Mouse (Mus musculus) heart, embryonic 11.5 days (tissue): ENCODE measurements at regions not wholly inside any gene's neighbourhood (a gene's known extent, or its start where the extent isn't known, plus 50 kb on each side); places are given as distances from the start of the nearest gene placed in this dataset.

Experiments used
- ATAC-seq: fragments of 200-750 bp; cut with Nextera tagmentation; replicated peaks from 2 replicates; pipeline ENCODE4 v1.8.0; 2017; ENCODE audit warnings: moderate library complexity; ENCODE audit not compliant: insufficient number of reproducible peaks, low FRiP score, low TSS enrichment
- H3K27ac ChIP-seq: fragments of 300-500 bp; sonication (generic); 2 replicates; pipeline ENCODE4 v1.5.1; 2014; ENCODE audit warnings: mild to moderate bottlenecking, low read depth, low read length
- H3K27me3 ChIP-seq: fragments of 300-500 bp; sonication (generic); 2 replicates; pipeline ENCODE4 v1.6.1; 2014; ENCODE audit warnings: mild to moderate bottlenecking, low read length, mixed read lengths; ENCODE audit not compliant: control insufficient read depth, insufficient read depth
- H3K36me3 ChIP-seq: fragments of 300-500 bp; sonication (generic); 2 replicates; pipeline ENCODE4 v1.6.1; 2014; ENCODE audit warnings: mild to moderate bottlenecking, low read length, moderate library complexity, mixed read lengths; ENCODE audit not compliant: control insufficient read depth, insufficient read depth
- H3K4me1 ChIP-seq: fragments of 300-500 bp; sonication (generic); 2 replicates; pipeline ENCODE4 v1.6.1; 2014; ENCODE audit warnings: low read length; ENCODE audit not compliant: control insufficient read depth, insufficient read depth
- H3K4me2 ChIP-seq: fragments of 300-500 bp; sonication (generic); 2 replicates; pipeline ENCODE4 v1.6.1; 2014; ENCODE audit warnings: mild to moderate bottlenecking, moderate library complexity
- H3K4me3 ChIP-seq: fragments of 300-500 bp; sonication (generic); 2 replicates; pipeline ENCODE4 v1.5.1; 2014; ENCODE audit warnings: low read depth, low read length
- H3K9ac ChIP-seq: fragments of 300-500 bp; sonication (generic); 2 replicates; pipeline ENCODE4 v1.6.1; 2014; ENCODE audit warnings: mild to moderate bottlenecking, low read depth, low read length, moderate library complexity
- H3K9me3 ChIP-seq: fragments of 300-500 bp; sonication (generic); replicated peaks from 2 replicates; pipeline ENCODE4 v1.6.1; 2016; ENCODE audit warnings: low read length; ENCODE audit not compliant: control insufficient read depth
- WGBS: fragments of 180-500 bp; shearing (Covaris S2); extraction: QIAGEN DNeasy Blood & Tissue Kit; methylation state at CpG from one replicate; pipeline ENCODE4 v1.1.7; 2014; ENCODE audit not compliant: insufficient replicate concordance; 5-methylcytosine and 5-hydroxymethylcytosine counted together

DNA sequence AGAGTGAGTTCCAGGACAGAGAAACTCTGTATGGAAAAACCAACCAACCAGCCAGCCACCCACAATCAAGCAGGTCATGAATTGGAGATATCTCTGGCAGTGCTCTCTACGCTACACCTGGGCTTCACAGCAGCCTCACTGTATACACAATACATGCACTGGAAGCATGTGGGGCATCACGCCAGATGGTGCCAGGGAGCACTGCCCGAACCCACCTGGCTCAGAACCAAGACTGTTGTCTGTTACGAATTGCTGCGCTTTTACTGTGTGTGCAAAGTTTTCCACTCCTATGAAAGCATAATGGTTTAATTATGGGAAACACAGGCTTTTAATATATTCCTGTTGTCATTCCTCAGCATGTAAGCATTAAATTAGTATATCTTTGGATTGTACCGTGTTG, 184.0 kb downstream of the Slc30a10 start:
- no peak for ATAC-seq
- WGBS = 91% methylated on average over 6 of the region's 6 CpGs
- Histone ChIP-seq H3K4me3 (no peak overlapping the region), H3K36me3 (no peaks in the 10 kb centered on the region), H3K27me3 (no peaks in the 10 kb centered on the region), H3K9ac (no peak overlapping the region), H3K4me2 (no peak overlapping the region), H3K9me3 (no peaks in the 10 kb centered on the region), H3K27ac (no peak overlapping the region), H3K4me1 (no peaks in the 10 kb centered on the region)

DNA sequence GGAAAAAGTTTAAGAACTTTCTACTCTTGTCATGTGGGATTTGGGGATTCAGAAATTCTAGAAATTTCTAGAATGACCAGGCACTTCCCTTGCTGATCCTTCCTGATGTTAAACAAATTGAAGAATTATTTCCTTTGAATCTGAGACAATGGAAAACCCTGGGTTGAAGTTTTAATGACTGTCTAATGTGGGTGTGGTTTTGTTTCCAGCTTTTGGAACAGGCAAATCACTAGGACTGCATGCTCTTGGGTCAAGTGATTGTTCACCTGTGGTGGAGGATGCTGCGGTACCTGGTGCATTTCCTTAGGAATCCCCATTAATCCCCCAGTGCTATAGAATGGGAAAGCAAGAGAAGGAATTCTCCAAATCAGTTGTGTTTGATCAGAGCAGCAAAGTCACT, 184.8 kb downstream of the Slc30a10 start:
- H3K4me1 ChIP-seq = no peaks in the 10 kb centered on the region
- no peak overlapping the region for H3K9ac ChIP-seq
- no peak for ATAC-seq
- H3K27ac ChIP-seq = no peak overlapping the region
- no peaks in the 10 kb centered on the region for H3K9me3 ChIP-seq
- H3K36me3 ChIP-seq = no peaks in the 10 kb centered on the region
- no peak overlapping the region for H3K4me2 ChIP-seq
- 97% methylated on average over 1 of the region's 1 CpGs for WGBS
- no peak overlapping the region for H3K4me3 ChIP-seq
- H3K27me3 ChIP-seq = no peaks in the 10 kb centered on the region

DNA sequence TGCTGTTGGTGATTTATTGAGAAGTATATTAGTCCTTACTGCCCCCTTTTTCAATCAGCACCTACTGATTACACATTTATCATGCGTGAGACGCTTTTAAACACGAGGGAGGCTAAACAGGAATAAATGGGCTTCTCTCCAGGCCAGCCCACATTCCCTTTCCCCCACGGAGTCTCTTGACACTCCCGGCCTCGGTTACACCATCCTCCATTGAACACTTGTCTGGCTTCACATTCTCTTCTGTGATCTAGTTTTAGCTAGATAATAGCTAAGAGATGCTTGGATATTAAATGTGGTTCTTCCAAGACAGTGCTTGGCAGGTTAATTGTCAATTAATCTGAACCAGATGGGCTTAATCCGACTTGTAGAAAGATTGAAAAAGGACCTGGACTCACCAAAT, 189.4 kb downstream of the Slc30a10 start:
- H3K4me2 ChIP-seq = no peak overlapping the region
- no peak overlapping the region for H3K4me3 ChIP-seq
- H3K27ac ChIP-seq = no peak overlapping the region
- H3K36me3 ChIP-seq = no peaks in the 10 kb centered on the region
- no peaks in the 10 kb centered on the region for H3K27me3 ChIP-seq
- 59% methylated on average over 7 of the region's 7 CpGs for WGBS
- H3K9ac ChIP-seq = no peak overlapping the region
- no peak for ATAC-seq
- peaks cover 4% of the 10 kb centered on the region; the same call in 1 of the 2 replicates for H3K4me1 ChIP-seq
- H3K9me3 ChIP-seq = no peaks in the 10 kb centered on the region

DNA sequence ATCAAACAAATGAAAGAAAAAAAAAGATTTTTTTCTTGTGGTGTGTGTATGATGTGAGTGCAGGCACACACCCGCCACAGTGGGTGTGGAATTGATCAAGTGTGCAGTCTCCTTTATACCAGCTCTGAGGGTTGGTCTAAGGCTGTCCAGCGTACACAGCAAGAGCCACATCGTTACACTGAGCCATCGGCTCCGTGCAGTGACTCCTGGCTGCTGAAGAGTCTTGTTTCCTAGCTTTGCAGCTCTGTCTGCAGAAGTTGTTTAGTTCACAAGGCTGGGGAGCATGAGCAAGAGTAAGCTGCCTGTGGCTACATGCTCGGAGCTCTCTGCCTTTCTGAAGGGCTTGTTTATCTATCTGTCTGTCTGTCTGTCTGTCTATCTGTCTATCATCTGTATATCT, 193.5 kb downstream of the Slc30a10 start:
- H3K4me1 ChIP-seq = peaks cover 8% of the 10 kb centered on the region; the same call in 1 of the 2 replicates
- no peak overlapping the region for H3K27ac ChIP-seq
- no peaks in the 10 kb centered on the region for H3K36me3 ChIP-seq
- no peak overlapping the region for H3K9ac ChIP-seq
- ATAC-seq = no peak
- peaks cover 2% of the 10 kb centered on the region; the same call in 1 of the 2 replicates for H3K9me3 ChIP-seq
- no peak overlapping the region for H3K4me3 ChIP-seq
- no peaks in the 10 kb centered on the region for H3K27me3 ChIP-seq
- no peak overlapping the region for H3K4me2 ChIP-seq
- 92% methylated on average over 6 of the region's 6 CpGs for WGBS

DNA sequence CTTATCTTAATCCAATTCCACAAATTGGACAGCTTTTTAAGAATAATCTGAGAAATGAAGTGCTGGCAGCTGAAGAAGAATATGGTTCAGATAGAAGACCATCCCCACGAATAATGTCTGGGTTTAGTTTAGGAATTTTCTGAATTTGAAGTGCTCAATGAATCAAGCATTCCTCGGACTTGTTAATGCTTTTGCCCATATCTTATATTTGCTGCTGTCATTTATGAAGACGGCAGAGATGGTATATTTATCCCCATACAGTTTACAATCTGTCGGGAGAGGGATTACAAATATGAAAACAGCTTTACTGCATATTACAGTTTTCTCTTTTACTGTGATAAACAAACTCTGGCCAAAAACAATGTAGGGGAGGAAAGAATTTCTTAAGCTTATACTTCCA, 194.3 kb downstream of the Slc30a10 start:
- H3K9me3 ChIP-seq = peaks cover 2% of the 10 kb centered on the region; the same call in 1 of the 2 replicates
- peaks cover 8% of the 10 kb centered on the region; the same call in 1 of the 2 replicates for H3K4me1 ChIP-seq
- H3K9ac ChIP-seq = no peak overlapping the region
- no peak overlapping the region for H3K4me3 ChIP-seq
- no peak overlapping the region for H3K27ac ChIP-seq
- H3K36me3 ChIP-seq = no peaks in the 10 kb centered on the region
- no peak overlapping the region for H3K4me2 ChIP-seq
- 80% methylated on average over 4 of the region's 4 CpGs for WGBS
- no peaks in the 10 kb centered on the region for H3K27me3 ChIP-seq
- ATAC-seq = no peak

- H3K4me3 ChIP-seq = no peak overlapping the region
- H3K9me3 ChIP-seq = peaks cover 2% of the 10 kb centered on the region; the same call in 1 of the 2 replicates
- H3K27me3 ChIP-seq = no peaks in the 10 kb centered on the region
- no peaks in the 10 kb centered on the region for H3K36me3 ChIP-seq
- no peak for ATAC-seq
- H3K4me1 ChIP-seq = peaks cover 8% of the 10 kb centered on the region; the same call in 1 of the 2 replicates
- no peak overlapping the region for H3K9ac ChIP-seq
- H3K4me2 ChIP-seq = no peak overlapping the region
- no peak overlapping the region for H3K27ac ChIP-seq
- WGBS = 18% methylated on average over 2 of the region's 2 CpGs
These were observed 196.3 kb downstream of the Slc30a10 start for GRCm38 (mm10) chr1:185650926-185651325.

DNA sequence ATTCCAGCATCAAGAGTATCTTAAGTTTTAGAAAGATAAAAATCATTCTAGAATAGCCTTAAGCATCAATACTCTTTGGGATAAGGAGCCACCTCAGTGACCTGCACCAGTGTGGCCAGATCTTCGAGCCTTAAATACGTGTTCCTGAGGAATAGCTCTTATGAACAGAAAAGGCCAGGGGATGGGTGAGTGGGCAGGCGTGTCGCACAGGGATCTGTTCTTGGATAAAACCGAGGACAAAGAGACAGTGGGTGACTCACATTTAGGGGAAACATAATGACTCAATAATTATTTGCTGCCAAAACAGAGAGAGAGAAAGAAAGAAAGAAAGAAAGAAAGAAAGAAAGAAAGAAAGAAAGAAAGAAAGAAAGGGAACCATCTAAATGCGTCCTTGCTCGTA, 200.4 kb downstream of the Slc30a10 start:
- no peaks in the 10 kb centered on the region for H3K36me3 ChIP-seq
- H3K27ac ChIP-seq = no peak overlapping the region
- 88% methylated on average over 7 of the region's 7 CpGs for WGBS
- no peaks in the 10 kb centered on the region for H3K9me3 ChIP-seq
- ATAC-seq = no peak
- no peak overlapping the region for H3K9ac ChIP-seq
- H3K27me3 ChIP-seq = no peaks in the 10 kb centered on the region
- no peak overlapping the region for H3K4me2 ChIP-seq
- H3K4me1 ChIP-seq = peaks cover 10% of the 10 kb centered on the region; the same call in 1 of the 2 replicates
- H3K4me3 ChIP-seq = no peak overlapping the region

DNA sequence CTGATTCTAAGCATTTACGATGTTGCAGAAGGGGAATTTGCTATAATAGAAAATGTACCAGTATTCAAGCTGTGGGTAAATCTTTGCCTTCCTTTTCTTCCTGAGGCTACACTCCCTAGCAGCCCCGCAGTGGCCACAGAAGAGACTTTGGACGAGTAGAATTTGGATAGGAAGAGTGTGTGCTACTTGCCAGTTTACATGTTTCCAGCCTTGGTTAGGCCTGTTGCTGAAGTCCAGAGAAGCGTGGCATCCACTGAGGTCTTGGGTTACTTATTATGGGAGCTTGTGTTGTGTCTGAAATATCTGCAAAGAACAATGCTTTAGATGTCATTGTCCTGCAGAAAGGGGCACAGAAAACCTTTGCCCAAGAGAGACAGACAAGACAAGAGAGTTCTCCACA, 200.8 kb downstream of the Slc30a10 start:
- Histone ChIP-seq H3K27ac (no peak overlapping the region), H3K36me3 (no peaks in the 10 kb centered on the region), H3K9ac (no peak overlapping the region), H3K4me1 (peaks cover 11% of the 10 kb centered on the region; the same call in 1 of the 2 replicates), H3K27me3 (no peaks in the 10 kb centered on the region), H3K9me3 (no peaks in the 10 kb centered on the region), H3K4me3 (no peak overlapping the region), H3K4me2 (no peak overlapping the region)
- 79% methylated on average over 4 of the region's 4 CpGs for WGBS
- ATAC-seq = no peak

GRCm38 (mm10) chr1:185657286-185657685, 202.6 kb downstream of the Slc30a10 start:
- Histone ChIP-seq H3K27me3 (no peaks in the 10 kb centered on the region), H3K4me1 (0 out of 2 replicates have a peak, but pooled peaks cover 6% of the 10 kb centered on the region), H3K9ac (no peak overlapping the region), H3K4me2 (no peak overlapping the region), H3K4me3 (no peak overlapping the region), H3K9me3 (no peaks in the 10 kb centered on the region), H3K27ac (no peak overlapping the region), H3K36me3 (no peaks in the 10 kb centered on the region)
- no peak for ATAC-seq
- 80% methylated on average over 8 of the region's 8 CpGs for WGBS
